Mouse (Mus musculus) CH12.LX (cell line): ENCODE data around the gene B230219D22Rik. TPM values are rescaled to one million over a fixed set of nuclear protein-coding genes. Genes with fewer than 3 reads are reported as not detected.

Source experiments
- DNase-seq: peaks from one replicate; pipeline ENCODE4 v3.0.0-alpha.2; 2013; ENCODE audit errors: extremely low read depth
- H3K27ac ChIP-seq: 2 replicates; pipeline ENCODE4 v1.5.1; 2012; ENCODE audit warnings: low read depth, mild to moderate bottlenecking, control low read depth, moderate library complexity; ENCODE audit not compliant: insufficient read depth
- H3K27me3 ChIP-seq: replicated peaks from 2 replicates; pipeline ENCODE3; 2012; ENCODE audit warnings: inconsistent platforms
- H3K36me3 ChIP-seq, 2 experiments: replicated peaks in 1 of 2; 2 replicates each; pipeline versions ENCODE3 to v1.6.1; 2012; ENCODE audit warnings: inconsistent platforms in 1 of 2, low read length in 1 of 2, mild to moderate bottlenecking in 1 of 2, mixed read lengths in 1 of 2, moderate library complexity in 1 of 2; ENCODE audit not compliant: control insufficient read depth in 1 of 2, insufficient read depth in 1 of 2
- H3K4me1 ChIP-seq, 2 experiments: 2 replicates each; pipeline ENCODE4 v1.6.1; 2012; ENCODE audit warnings: inconsistent platforms in 1 of 2, moderate library complexity in 1 of 2; ENCODE audit not compliant: insufficient read depth in 2 of 2, control insufficient read depth in 1 of 2
- H3K4me2 ChIP-seq: 2 replicates; pipeline ENCODE4 v1.6.1; 2012; ENCODE audit warnings: low read depth, mild to moderate bottlenecking, control low read depth; ENCODE audit not compliant: poor library complexity, insufficient read depth, severe bottlenecking
- H3K4me3 ChIP-seq, 3 experiments: fragments of 150-350 bp in 1 of 3; sonication (generic) in 1 of 3; replicated peaks in 1 of 3; 2 replicates each; pipeline versions ENCODE3 to v1.5.1; 2011 to 2012; ENCODE audit warnings: low read depth in 2 of 3, low read length in 2 of 3, mild to moderate bottlenecking in 2 of 3, moderate library complexity in 2 of 3, control low read depth in 1 of 3, improper control_type of control experiment in 1 of 3, inconsistent platforms in 1 of 3, mixed read lengths in 1 of 3; ENCODE audit not compliant: poor library complexity in 1 of 3
- H3K79me2 ChIP-seq: replicated peaks from 2 replicates; pipeline ENCODE4 v1.6.1; 2012; ENCODE audit warnings: mild to moderate bottlenecking, moderate library complexity; ENCODE audit not compliant: control insufficient read depth, poor library complexity, insufficient read depth, severe bottlenecking; ENCODE audit errors: extremely low read depth
- H3K9ac ChIP-seq: 2 replicates; pipeline ENCODE4 v1.6.1; 2012; ENCODE audit warnings: low read depth, mild to moderate bottlenecking, control low read depth, moderate library complexity; ENCODE audit not compliant: insufficient read depth
- H3K9me3 ChIP-seq: replicated peaks from 2 replicates; pipeline ENCODE3; 2012; ENCODE audit warnings: low read length, inconsistent platforms, mixed read lengths
- CHD2 ChIP-seq: IDR thresholded peaks from 2 replicates; pipeline ENCODE4 v1.6.1; 2011; ENCODE audit warnings: low read length, improper control_type of control experiment
- CTCF ChIP-seq, 2 experiments: IDR thresholded peaks in 1 of 2; conservative IDR thresholded peaks in 1 of 2; 2 replicates each; pipeline ENCODE4 v1.5.1; 2011 to 2012; ENCODE audit warnings: low read depth in 2 of 2, low read length in 2 of 2, improper control_type of control experiment in 1 of 2, inconsistent platforms in 1 of 2, mild to moderate bottlenecking in 1 of 2, moderate library complexity in 1 of 2
- EP300 ChIP-seq: IDR thresholded peaks from 2 replicates; pipeline ENCODE4 v1.6.1; 2011; ENCODE audit warnings: low read length, improper control_type of control experiment
- IRF4 ChIP-seq: IDR thresholded peaks from 2 replicates; pipeline ENCODE4 v1.6.1; 2014; ENCODE audit warnings: low read depth, mild to moderate bottlenecking, inconsistent platforms, low read length, improper control_type of control experiment
- JUND ChIP-seq: conservative IDR thresholded peaks from 2 replicates; pipeline ENCODE4 v1.6.1; 2011; ENCODE audit warnings: low read depth, low read length, improper control_type of control experiment
- KAT2A ChIP-seq: IDR thresholded peaks from 2 replicates; pipeline ENCODE4 v1.6.1; 2012; ENCODE audit warnings: low read length, improper control_type of control experiment, inconsistent platforms; ENCODE audit not compliant: insufficient replicate concordance
- MAFK ChIP-seq: IDR thresholded peaks from 2 replicates; pipeline ENCODE4 v1.6.1; 2011; ENCODE audit warnings: low read length, improper control_type of control experiment; ENCODE audit not compliant: insufficient replicate concordance
- MAX ChIP-seq: IDR thresholded peaks from 2 replicates; pipeline ENCODE4 v1.6.1; 2011; ENCODE audit warnings: low read length, improper control_type of control experiment
- MXI1 ChIP-seq: IDR thresholded peaks from 2 replicates; pipeline ENCODE4 v1.6.1; 2011; ENCODE audit warnings: mild to moderate bottlenecking, low read depth, low read length, improper control_type of control experiment
- NELFE ChIP-seq: IDR thresholded peaks from 2 replicates; pipeline ENCODE4 v1.6.1; 2011; ENCODE audit warnings: low read depth, low read length, improper control_type of control experiment
- PAX5 ChIP-seq: IDR thresholded peaks from 2 replicates; pipeline ENCODE4 v1.6.1; 2012; ENCODE audit warnings: low read length, inconsistent platforms, mixed read lengths
- POLR2A ChIP-seq: IDR thresholded peaks from 2 replicates; pipeline ENCODE4 v1.6.1; 2011; ENCODE audit warnings: low read depth, mild to moderate bottlenecking, improper control_type of control experiment, low read length
- POLR2AphosphoS2 ChIP-seq: IDR thresholded peaks from 2 replicates; pipeline ENCODE4 v1.6.1; 2011; ENCODE audit warnings: low read depth, low read length, improper control_type of control experiment
- RAD21 ChIP-seq: IDR thresholded peaks from 2 replicates; pipeline ENCODE4 v1.6.1; 2011; ENCODE audit warnings: low read depth, mild to moderate bottlenecking, low read length, improper control_type of control experiment, moderate library complexity
- RCOR1 ChIP-seq: conservative IDR thresholded peaks from 2 replicates; pipeline ENCODE4 v1.6.1; 2012; ENCODE audit warnings: low read depth, mild to moderate bottlenecking, inconsistent platforms, low read length, improper control_type of control experiment
- SMC3 ChIP-seq: IDR thresholded peaks from 2 replicates; pipeline ENCODE4 v1.6.1; 2011; ENCODE audit warnings: low read depth, low read length, improper control_type of control experiment
- TCF12 ChIP-seq: IDR thresholded peaks from 2 replicates; pipeline ENCODE4 v1.6.1; 2014; ENCODE audit warnings: low read depth, mild to moderate bottlenecking, inconsistent platforms, low read length, improper control_type of control experiment
- UBTF ChIP-seq: IDR thresholded peaks from 2 replicates; pipeline ENCODE4 v1.6.1; 2012; ENCODE audit warnings: low read depth, mild to moderate bottlenecking, inconsistent platforms, low read length, improper control_type of control experiment, moderate library complexity
- USF1 ChIP-seq: IDR thresholded peaks from 2 replicates; pipeline ENCODE4 v1.6.1; 2014; ENCODE audit warnings: low read depth, mild to moderate bottlenecking, inconsistent platforms, low read length, improper control_type of control experiment
- ZC3H11A ChIP-seq: IDR thresholded peaks from 2 replicates; pipeline ENCODE4 v1.6.1; 2012; ENCODE audit warnings: low read depth, mild to moderate bottlenecking, inconsistent platforms, low read length, improper control_type of control experiment
- ZKSCAN1 ChIP-seq: IDR thresholded peaks from 2 replicates; pipeline ENCODE4 v1.6.1; 2012; ENCODE audit warnings: low read depth, inconsistent platforms, low read length, improper control_type of control experiment, borderline replicate concordance
- dilution Hi-C: fragments of 300-500 bp; cut with MboI; formaldehyde crosslinking; loops from 2 replicates; pipeline ENCODE4 v1.14.3; 2020; ENCODE audit warnings: low sequenced_read_pairs; ENCODE audit not compliant: extremely low pct_unique_long_range_greater_than_20kb, extremely low pct_ligation_motif_present
- in situ Hi-C: fragments of 300-500 bp; cut with MboI; formaldehyde crosslinking; loops from 3 replicates; pipeline ENCODE4 v1.14.3; 2019; ENCODE audit warnings: low sequenced_read_pairs, low pct_ligation_motif_present, low pct_unique_long_range_greater_than_20kb, mixed read lengths
- polyA plus RNA-seq: library from polyadenylated mRNA; unstranded; fragments of >175 nt; gene quantifications from 2 replicates; pipeline ENCODE4 v1.2.1, GENCODE M21; 2012; ENCODE audit warnings: low read depth; ENCODE audit not compliant: insufficient read length
- total RNA-seq, 2 experiments: library from RNA; depleted of rRNA; stranded (reverse); fragments of 300-350 nt in 1 of 2; fragments of >200 nt in 1 of 2; gene quantifications; 2 replicates each; pipeline ENCODE4 v1.2.3; 2012 to 2014

B230219D22Rik gene
- total and polyA plus RNA-seq, 3 experiments: 23.2 to 35.0 (median 25.7) TPM

- Histone ChIP-seq H3K9me3 (no peaks in the 10 kb centered on the region), H3K9ac (no peak overlapping the region), H3K4me2 (no peak overlapping the region), H3K27ac (no peak overlapping the region), H3K4me3 (no peak overlapping the region), H3K4me1 (no peaks in the 10 kb centered on the region), H3K27me3 (no peaks in the 10 kb centered on the region), H3K36me3 (peaks cover 73 to 85% of the 10 kb centered on the region in 2 experiments), H3K79me2 (no peaks in the 10 kb centered on the region; the same call in 1 of the 2 replicates)
- dilution Hi-C loops (no loop called here), in situ Hi-C loops (no loop called here)
- peak; percentile 33 for DNase-seq
- TF ChIP-seq MAX (no peak), SMC3 (peak; percentile 58), CTCF (conservative IDR thresholded peaks at IDR 0.05 in 1 of 2, IDR thresholded peaks at IDR 0.05 in 1 of 2; ENCODE audit: low read depth in 2 of 2, low read length in 2 of 2) (peak; percentile 26 to 68; a peak in 3 of 4 replicates), RAD21 (peak; percentile 57), POLR2A (no peak), EP300 (no peak)
Observed at GRCm38 (mm10) chr13:55668550-55668949, 24.4 kb upstream of the B230219D22Rik start.

- Histone ChIP-seq H3K79me2 (no peaks in the 10 kb centered on the region), H3K4me2 (no peak overlapping the region), H3K36me3 (peaks cover 75 to 88% of the 10 kb centered on the region in 2 experiments), H3K4me1 (peaks cover 6 to 20% of the 10 kb centered on the region in 2 experiments; a peak in 3 of 4 replicates), H3K9me3 (no peaks in the 10 kb centered on the region), H3K4me3 (no peak overlapping the region), H3K9ac (no peak overlapping the region)
- DNase-seq: no peak
- dilution Hi-C loops: no loop called here
- TF ChIP-seq UBTF (no peak), KAT2A (no peak), IRF4 (no peak), JUND (no peak), TCF12 (no peak), MXI1 (no peak), ZC3H11A (no peak), MAFK (no peak), MAX (no peak), CHD2 (no peak), PAX5 (no peak), NELFE (no peak), POLR2A (no peak), RCOR1 (no peak), EP300 (no peak), USF1 (no peak), ZKSCAN1 (no peak), CTCF (conservative IDR thresholded peaks at IDR 0.05 in 1 of 2, IDR thresholded peaks at IDR 0.05 in 1 of 2; ENCODE audit: low read depth in 2 of 2, low read length in 2 of 2) (no peak), POLR2AphosphoS2 (no peak)
- TF ChIP-seq, all 38 proteins: peak for 0
- no peak overlapping the region for H3K27ac ChIP-seq
- in situ Hi-C loops: no loop called here
- no peaks in the 10 kb centered on the region for H3K27me3 ChIP-seq
Observed at GRCm38 (mm10) chr13:55672711-55673110, 20.2 kb upstream of the B230219D22Rik start.
